Comparison of ENCODE assay signal across 7 mouse cellular contexts in genomic region chr5:138441286-138442194, GRCm38 (mm10). TPM values are rescaled to one million over a fixed set of nuclear protein-coding genes. Genes with fewer than 3 reads are reported as not detected.
DNase-seq lines count a peak whose midpoint lies in the region; ATAC-seq lines count a peak whose summit lies in the region.

TSS of gene Zfp157 (plus strand) at chr5:138441468.

- H3K36me3 ChIP-seq in intestine, embryonic 16.5 days (ENCODE audit: control insufficient read depth, insufficient read depth, low read length) = peaks cover 16% of the 10 kb centered on the region
- peaks cover 9% of the 10 kb centered on the region; the same call in 1 of the 2 replicates for H3K36me3 ChIP-seq in midbrain, embryonic 11.5 days (ENCODE audit: control insufficient read depth, insufficient read depth, low read length)

- peak; percentile 100 for ATAC-seq in intestine, embryonic 16.5 days
- ATAC-seq in midbrain, embryonic 11.5 days (ENCODE audit: low FRiP score) = peak; percentile 100

- no peaks in the 10 kb centered on the region for H3K27me3 ChIP-seq in intestine, embryonic 16.5 days (replicated peaks; ENCODE audit: control insufficient read depth, insufficient read depth, low read length)
- H3K27me3 ChIP-seq in midbrain, embryonic 11.5 days (ENCODE audit: control insufficient read depth, insufficient read depth, low read length) = no peaks in the 10 kb centered on the region

- peak within 1 kb of the TSS; percentile 98 for H3K4me3 ChIP-seq in intestine, embryonic 16.5 days (ENCODE audit: low read length)
- peak within 1 kb of the TSS; percentile 90 for H3K4me3 ChIP-seq in midbrain, embryonic 11.5 days (ENCODE audit: low read depth, low read length)

- peaks cover 12% of the 10 kb centered on the region for H3K4me1 ChIP-seq in intestine, embryonic 16.5 days (ENCODE audit: control insufficient read depth, insufficient read depth, low read length)
- H3K4me1 ChIP-seq in midbrain, embryonic 11.5 days (ENCODE audit: control insufficient read depth, insufficient read depth, low read length) = peaks cover 18% of the 10 kb centered on the region

- intact Hi-C loops in left cerebral cortex, postnatal 36 days (cut with DNase I) = loop anchor here (5.0 kb wide), 2 partner anchors 179 to 181 kb away; partner anchors contain the start of genes A430033K04Rik and BC037034

- H3K4me2 ChIP-seq in intestine, embryonic 16.5 days (ENCODE audit: low read depth, low read length) = peak within 1 kb of the TSS; percentile 63
- H3K4me2 ChIP-seq in midbrain, embryonic 11.5 days = peak within 1 kb of the TSS; percentile 72

- peak within 1 kb of the TSS; percentile 100 for H3K9ac ChIP-seq in intestine, embryonic 16.5 days (ENCODE audit: low read depth, low read length)
- H3K9ac ChIP-seq in midbrain, embryonic 11.5 days (ENCODE audit: low read length) = peak within 1 kb of the TSS; percentile 97

- no peaks in the 10 kb centered on the region for H3K9me3 ChIP-seq in intestine, embryonic 16.5 days (ENCODE audit: control insufficient read depth, low read length)
- H3K9me3 ChIP-seq in midbrain, embryonic 11.5 days (ENCODE audit: control insufficient read depth, low read length) = no peaks in the 10 kb centered on the region

- WGBS in intestine, embryonic 16.5 days = under 1% methylated on average over 49 of the region's 49 CpGs
- under 1% methylated on average over 49 of the region's 49 CpGs for WGBS in midbrain, embryonic 11.5 days

- H3K27ac ChIP-seq in intestine, embryonic 16.5 days (ENCODE audit: low read length) = peak within 1 kb of the TSS; percentile 88
- peak within 1 kb of the TSS; percentile 72 for H3K27ac ChIP-seq in midbrain, embryonic 11.5 days (ENCODE audit: low read depth, low read length)

- peak; percentile 86 for DNase-seq in adrenal gland, adult 8-10 months
- DNase-seq in embryo, embryonic 9.5 days (ENCODE audit: extremely low spot score) = peak; percentile 89
- peak; percentile 61 to 88 for DNase-seq in gastrocnemius, postnatal 4 days (ENCODE audit: low spot score in 2 of 2)
- DNase-seq in left cerebral cortex, postnatal 36 days (ENCODE audit: low spot score in 2 of 2) = peak; percentile 90 to 92
- peak; percentile 98 for DNase-seq in midbrain, embryonic 11.5 days (ENCODE audit: low spot score, missing footprints)
- peak; percentile 91 for DNase-seq in skeletal muscle tissue, adult 2 months (ENCODE audit: low read depth, low spot score)

RNA-seq across cellular contexts. Expression of gene Zfp157, which starts in this region (rescaled TPM):
- 10 to 100 TPM in 2 of 4 experiments, 1 to 10 TPM in 2; 8.0 to 16.0 (median 12.2) TPM for total RNA-seq in adrenal gland, adult 8-10 months (2022)
- 10 to 100 TPM in 1 of 2 experiments, 1 to 10 TPM in 1; 8.9 to 10.7 TPM for total RNA-seq in gastrocnemius, postnatal 4 days (2021)
- 22.0 and 24.0 TPM in 2 replicates for polyA plus RNA-seq in intestine, embryonic 16.5 days (2015; fragmentation: Nextera tagmentation; extraction: Ambion mirVana)
- 10 to 100 TPM; 18.6 to 28.1 TPM for total RNA-seq in left cerebral cortex, postnatal 36 days (2021)
- polyA plus RNA-seq in midbrain, embryonic 11.5 days (2014; fragmentation: Nextera tagmentation; extraction: Ambion mirVana) = 44.9 and 52.0 TPM in 2 replicates

Comparison
In these comparisons a context has a peak if more than half of its experiments do, and no peak if none do; other contexts are left out.
1. Peak in every context shown above with its lines: DNase-seq, ATAC-seq, H3K4me3 ChIP-seq and H3K27ac ChIP-seq.